8 mouse cellular contexts compared by ENCODE assay signal in genomic region chr14:73324634-73325455, GRCm38 (mm10). TPM values are rescaled to one million over a fixed set of nuclear protein-coding genes. Genes with fewer than 3 reads are reported as not detected.
A peak's percentile ranks its signal among the peaks of the same experiment; 100 is the strongest.
DNase-seq lines count a peak whose midpoint lies in the region; ATAC-seq and TF ChIP-seq lines count a peak whose summit lies in the region.

No protein-coding gene starts in this region.

- TF ChIP-seq EP300 in stomach, postnatal 0 days (optimal IDR thresholded peaks at IDR 0.05) = no peak

- TF ChIP-seq CTCF in liver, adult 2 months (IDR thresholded peaks at IDR 0.05; ENCODE audit: low read depth, low read length) = no peak
- TF ChIP-seq CTCF in stomach, postnatal 0 days (IDR thresholded peaks at IDR 0.05; ENCODE audit: low read depth) = no peak

- H3K36me3 ChIP-seq in liver, adult 2 months (ENCODE audit: control insufficient read depth, insufficient read depth, low read length) = no peaks in the 10 kb centered on the region; the same call in 1 of the 2 replicates
- no peaks in the 10 kb centered on the region for H3K36me3 ChIP-seq in stomach, postnatal 0 days (ENCODE audit: control insufficient read depth, insufficient read depth, low read length)

- 2% methylated on average over 55 of the region's 55 CpGs for WGBS in liver, adult 2 months
- under 1% methylated on average over 51 of the region's 55 CpGs for WGBS in stomach, postnatal 0 days

- H3K9ac ChIP-seq in liver, adult 2 months (ENCODE audit: low read depth, low read length) = peak overlapping the region; percentile 99
- peak overlapping the region; percentile 85 for H3K9ac ChIP-seq in stomach, postnatal 0 days (ENCODE audit: low read length)

- no peaks in the 10 kb centered on the region for H3K27me3 ChIP-seq in liver, adult 2 months (ENCODE audit: control insufficient read depth, insufficient read depth, low read length)
- H3K27me3 ChIP-seq in stomach, postnatal 0 days (ENCODE audit: control insufficient read depth, insufficient read depth, low read length) = no peaks in the 10 kb centered on the region

- H3K27ac ChIP-seq in liver, adult 2 months (replicated peaks; ENCODE audit: insufficient read depth, low read depth, low read length) = peak overlapping the region; percentile 20
- H3K27ac ChIP-seq in stomach, postnatal 0 days (replicated peaks) = peak overlapping the region; percentile 94

- peaks cover 4% of the 10 kb centered on the region; the same call in 1 of the 2 replicates for H3K79me2 ChIP-seq in liver, adult 2 months (ENCODE audit: control insufficient read depth, insufficient read depth, low read length)

- peak; percentile 20 to 30 for DNase-seq in left cerebral cortex, postnatal 25 days (ENCODE audit: low spot score in 2 of 2)
- DNase-seq in left cerebral cortex, adult 11 months (ENCODE audit: low spot score) = no peak
- DNase-seq in cerebellum, postnatal 25 days = peak; percentile 75
- peak; percentile 12 to 28 for DNase-seq in gastrocnemius, adult 8-10 months (ENCODE audit: low spot score in 2 of 2)
- peak; percentile 69 for DNase-seq in induced T-regulatory cell, adult 2 months (ENCODE audit: low read depth)
- no peak for DNase-seq in liver, adult 2 months (ENCODE audit: extremely low read depth, low read depth, low spot score)
- DNase-seq in monocyte, adult 2 months (ENCODE audit: low read depth in 1 of 2, low spot score in 2 of 2) = peak; percentile 13 to 47
- DNase-seq in stomach, postnatal 0 days (ENCODE audit: low spot score) = peak; percentile 61

- ATAC-seq in stomach, postnatal 0 days (ENCODE audit: low FRiP score, low TSS enrichment) = peak; percentile 50

- H3K4me1 ChIP-seq in liver, adult 2 months (ENCODE audit: control insufficient read depth, insufficient read depth, low read length) = peaks cover 4% of the 10 kb centered on the region; the same call in 1 of the 2 replicates
- H3K4me1 ChIP-seq in stomach, postnatal 0 days (replicated peaks; ENCODE audit: control insufficient read depth, insufficient read depth) = no peaks in the 10 kb centered on the region

- intact Hi-C loops in left cerebral cortex, postnatal 25 days (cut with DNase I) = loop anchor here (5.0 kb wide), 2 partner anchors 62 to 152 kb away; partner anchors contain the start of gene Itm2b

- H3K4me3 ChIP-seq in liver, adult 2 months (ENCODE audit: insufficient read depth, low read depth, low read length) = peak overlapping the region; percentile 69
- peak overlapping the region; percentile 91 for H3K4me3 ChIP-seq in stomach, postnatal 0 days (ENCODE audit: low read depth, low read length)

- H3K4me2 ChIP-seq in stomach, postnatal 0 days (replicated peaks; ENCODE audit: low read depth) = peak overlapping the region; percentile 84

- no peak for TF ChIP-seq POLR2A in liver, adult 2 months (IDR thresholded peaks at IDR 0.05; ENCODE audit: extremely low read depth, insufficient read depth, low read length)

- H3K9me3 ChIP-seq in stomach, postnatal 0 days (ENCODE audit: control insufficient read depth, low read length) = no peaks in the 10 kb centered on the region

RNA-seq across cellular contexts. Expression of gene Rb1, which starts 0.8 kb away (rescaled TPM):
- total RNA-seq in left cerebral cortex, postnatal 25 days (2021) = 10 to 100 TPM; 31.1 to 33.1 TPM
- 10 to 100 TPM; 14.5 to 25.1 (median 17.4) TPM for total RNA-seq in gastrocnemius, adult 8-10 months (2022)
- total RNA-seq in liver, adult 2 months (2014; rRNA removed) = 7.0 and 7.2 TPM in 2 replicates
- 1.1 and 1.2 TPM in 2 replicates for polyA plus RNA-seq in liver, adult 2 months (2012; rRNA removed)
- polyA plus RNA-seq in stomach, postnatal 0 days (2015; fragmentation: Nextera tagmentation; extraction: Ambion mirVana) = 13.8 and 15.4 TPM in 2 replicates

Comparison
In these comparisons a context has a peak if more than half of its experiments do, and no peak if none do; other contexts are left out.
1. DNase-seq: peak in left cerebral cortex, postnatal 25 days (2 of 2), cerebellum, postnatal 25 days (2 of 2), gastrocnemius, adult 8-10 months (2 of 2), induced T-regulatory cell, adult 2 months (single experiment), monocyte, adult 2 months (2 of 2) and stomach, postnatal 0 days (single experiment); none in left cerebral cortex, adult 11 months (single experiment) and liver, adult 2 months (single experiment).